Mouse (Mus musculus) megakaryocyte, embryonic 14.5 days (primary cell): Measurements from ENCODE around the gene Cdk4.

Source experiments
- FLI1 ChIP-seq: IDR thresholded peaks from 2 replicates; pipeline ENCODE4 v1.6.1; 2012; ENCODE audit warnings: low read length, inconsistent platforms, mixed read lengths
- GATA1 ChIP-seq: IDR thresholded peaks from 3 replicates; pipeline ENCODE4 v1.6.1; 2012; ENCODE audit warnings: mixed read lengths, low read length, inconsistent platforms, borderline replicate concordance

DNA sequence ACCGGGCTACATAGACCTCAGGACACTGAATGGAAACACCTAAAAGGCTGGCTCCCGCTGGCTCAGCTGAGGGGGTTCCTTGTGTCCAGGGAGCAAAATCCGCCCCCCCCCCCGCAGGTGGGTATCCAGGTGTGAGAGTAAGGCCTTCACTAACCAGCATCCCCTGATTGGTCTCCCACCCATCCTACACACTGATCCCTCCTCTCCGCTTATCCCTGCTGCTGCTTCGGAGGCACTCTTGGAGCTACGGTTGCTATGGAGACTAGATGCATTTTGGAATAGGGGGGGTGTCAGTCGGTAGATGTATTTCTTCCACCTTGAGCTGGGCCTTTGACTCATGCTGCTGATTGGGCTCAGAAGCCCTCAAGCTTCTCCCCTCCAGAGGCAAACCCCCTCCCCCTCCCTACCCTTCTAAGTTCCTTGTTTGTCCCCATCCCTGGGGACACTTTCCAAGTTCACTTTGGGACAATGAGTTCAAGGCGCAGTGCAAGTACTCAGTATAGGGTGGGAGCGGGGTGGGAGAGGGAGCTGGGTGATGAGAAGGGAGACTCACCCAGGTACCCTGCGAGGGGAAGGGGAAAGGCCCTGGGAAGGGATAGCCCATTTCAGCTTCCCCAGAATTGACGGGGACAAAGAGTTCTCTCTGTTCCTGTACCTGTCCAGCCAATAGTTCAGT, 14.8 kb downstream of the Cdk4 start:
- TF ChIP-seq GATA1: no peak
- TF ChIP-seq FLI1: no peak
